Mouse (Mus musculus) telencephalon, adult 2 months (tissue): ENCODE results near the gene Dner.
A peak's percentile ranks its signal among the peaks of the same experiment; 100 is the strongest.

Source experiments
- DNase-seq: peaks from one replicate; pipeline ENCODE4 v3.0.0-alpha.2; 2011; ENCODE audit warnings: low read depth, low spot score

Gene Dner

DNA sequence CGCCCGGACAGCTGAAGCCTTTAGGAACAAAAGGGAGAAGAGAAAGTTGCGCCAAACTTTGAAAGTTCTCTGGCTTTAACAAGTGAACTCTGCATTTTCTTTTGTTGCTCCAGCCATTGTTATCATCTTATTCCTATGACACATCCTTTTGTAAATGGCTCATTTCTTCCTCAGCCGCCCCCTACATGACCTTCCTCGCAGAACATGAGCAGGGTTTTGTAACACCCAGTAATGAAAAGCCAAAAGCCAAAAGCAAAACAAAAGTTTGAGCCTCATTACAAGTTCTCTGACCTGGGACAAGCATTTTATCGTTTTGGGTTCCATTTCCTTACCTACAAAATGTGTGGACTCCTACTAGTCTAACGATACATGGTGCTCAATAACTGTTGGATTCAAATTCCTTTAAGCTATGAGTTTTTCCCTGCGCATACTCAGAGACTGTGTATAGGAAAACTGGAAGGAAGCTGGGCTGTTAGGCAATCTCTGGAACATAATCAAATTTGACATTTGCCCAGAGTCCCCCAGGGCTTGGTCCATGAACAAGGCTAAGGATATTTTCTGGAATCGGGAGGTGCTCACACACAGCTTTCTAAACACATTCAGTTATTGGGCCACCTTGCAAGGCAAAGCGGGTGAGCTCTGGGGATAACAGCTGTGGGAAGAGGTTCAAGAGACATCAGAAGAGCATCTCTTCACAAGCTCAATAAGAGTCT, 246.3 kb downstream of the Dner start:
- DNase-seq = no peak

DNA sequence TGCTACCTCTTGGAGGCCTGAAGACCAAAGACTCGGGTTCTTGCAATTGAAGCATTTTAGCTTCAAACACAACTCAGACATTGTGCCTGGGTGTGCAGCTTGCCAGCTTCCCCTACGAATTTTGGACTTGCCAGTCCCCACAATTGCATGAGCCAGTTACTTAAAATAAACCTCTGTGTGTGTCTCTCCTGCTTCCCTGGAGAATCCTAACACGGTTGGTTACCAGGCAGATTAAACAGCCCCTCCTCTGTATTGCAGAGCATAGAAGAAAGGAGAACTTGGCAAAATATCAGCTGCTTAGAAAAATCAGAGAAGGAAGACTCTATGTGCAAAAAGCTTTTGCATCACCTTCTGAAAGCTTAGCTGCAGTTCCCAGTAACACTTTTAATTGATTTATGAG, 252.4 kb downstream of the Dner start:
- DNase-seq = peak; percentile 75

DNA sequence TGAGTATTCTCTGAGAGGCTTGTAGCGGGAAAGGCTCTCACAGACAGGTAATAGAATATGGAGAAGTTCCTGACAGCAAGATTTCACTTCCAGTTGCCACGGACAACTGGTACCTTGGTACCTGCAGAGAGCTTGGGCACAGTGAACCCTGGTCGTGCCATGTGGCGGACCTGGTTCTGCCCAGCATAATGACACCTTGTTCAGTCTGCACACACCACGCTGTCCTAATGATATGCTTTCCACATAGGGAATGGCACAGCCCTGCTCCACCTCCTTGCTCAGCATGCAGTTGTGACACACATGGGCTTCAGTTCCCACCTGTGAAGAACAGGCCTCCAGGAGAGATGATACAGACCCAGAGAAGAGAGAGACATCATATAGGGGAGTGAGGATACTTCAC, 253.0 kb downstream of the Dner start:
- no peak for DNase-seq

DNA sequence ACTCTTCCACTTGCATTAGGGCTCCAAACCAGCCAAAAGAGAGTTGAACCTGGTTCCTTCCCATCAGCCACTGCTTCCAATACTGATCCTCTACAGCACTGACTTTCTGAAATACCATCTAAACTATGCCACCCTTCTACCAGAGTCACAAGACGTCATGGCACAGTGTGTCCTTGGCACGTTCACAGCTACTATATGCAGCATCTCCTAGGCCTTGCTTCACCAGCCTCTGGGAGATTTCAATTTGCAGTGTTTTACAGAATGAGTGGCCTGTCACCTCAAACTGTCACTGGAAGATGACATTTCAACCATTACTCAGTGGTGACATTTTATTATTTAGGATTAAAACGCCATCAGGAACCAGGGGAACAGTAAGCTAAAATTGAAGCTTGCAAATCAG, 254.6 kb downstream of the Dner start:
- no peak for DNase-seq

DNA sequence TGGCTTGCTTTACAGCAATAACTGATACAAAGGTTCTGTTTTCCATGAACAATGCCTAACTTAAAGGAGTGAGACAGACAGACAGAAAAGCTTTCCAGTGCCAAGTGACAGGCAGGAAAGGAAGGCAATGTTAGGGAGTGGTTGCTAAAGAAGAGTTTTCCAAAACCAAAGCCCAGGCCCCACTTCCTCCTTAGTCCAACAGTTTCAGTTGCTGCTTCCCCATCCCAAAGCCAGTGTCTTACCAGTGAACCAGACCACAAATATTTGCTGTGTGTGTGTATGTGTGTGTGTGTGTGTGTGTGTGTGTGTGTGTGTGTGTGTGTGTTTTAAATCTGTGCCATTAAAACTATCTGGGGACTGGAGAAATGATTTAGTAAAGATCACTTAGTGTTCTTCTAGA, 258.5 kb downstream of the Dner start:
- DNase-seq = no peak

DNA sequence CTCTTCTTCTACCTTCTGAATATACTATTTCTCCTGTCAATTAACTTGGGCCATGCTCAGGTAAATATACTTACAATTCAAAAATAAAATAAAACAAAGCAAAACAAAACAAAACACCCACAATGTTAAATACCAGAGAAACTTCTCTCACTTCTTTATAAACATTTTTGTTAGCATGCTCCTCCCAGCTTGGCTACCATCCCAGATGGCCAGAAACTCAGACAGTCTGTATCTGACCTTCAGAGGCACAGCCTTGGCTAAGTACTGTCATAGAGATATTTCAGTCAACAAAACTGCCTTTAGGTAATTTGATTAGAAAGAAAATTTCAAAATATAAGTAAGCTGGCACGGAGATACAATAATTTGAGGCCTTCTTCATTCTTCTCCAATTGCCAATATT, 259.7 kb downstream of the Dner start:
- DNase-seq = no peak

DNA sequence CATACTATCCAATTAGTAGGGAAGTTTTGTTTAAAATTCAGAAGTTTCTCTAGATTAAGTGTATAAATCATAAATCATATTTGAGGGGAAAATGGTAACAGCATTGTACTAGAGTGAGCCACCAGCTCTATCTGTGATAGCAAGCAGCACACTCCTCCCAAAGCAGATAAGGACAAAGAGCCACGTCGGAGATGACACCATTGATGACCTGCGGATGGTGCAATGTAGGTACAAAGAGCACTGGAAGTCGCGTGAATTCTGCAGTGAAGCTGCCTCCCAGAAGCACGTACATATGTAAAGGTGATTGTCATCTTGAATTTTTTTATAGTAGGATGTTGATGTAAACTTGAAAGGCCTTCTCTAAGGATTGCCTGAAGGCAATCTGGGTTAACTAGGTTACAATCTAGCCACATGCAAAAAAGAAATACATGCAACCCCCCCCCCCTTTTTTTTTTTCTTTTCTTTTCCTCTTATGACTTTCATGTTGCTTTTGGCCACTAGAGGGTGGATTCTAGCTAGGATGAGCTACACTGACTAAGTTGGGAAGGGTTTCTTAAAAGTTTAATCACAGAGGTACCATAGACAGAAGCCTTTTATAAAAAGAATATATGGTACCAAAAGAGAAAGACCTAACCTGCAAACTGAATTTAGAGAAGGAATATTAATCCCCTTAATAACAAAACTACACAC, 262.6 kb downstream of the Dner start:
- DNase-seq = no peak

DNA sequence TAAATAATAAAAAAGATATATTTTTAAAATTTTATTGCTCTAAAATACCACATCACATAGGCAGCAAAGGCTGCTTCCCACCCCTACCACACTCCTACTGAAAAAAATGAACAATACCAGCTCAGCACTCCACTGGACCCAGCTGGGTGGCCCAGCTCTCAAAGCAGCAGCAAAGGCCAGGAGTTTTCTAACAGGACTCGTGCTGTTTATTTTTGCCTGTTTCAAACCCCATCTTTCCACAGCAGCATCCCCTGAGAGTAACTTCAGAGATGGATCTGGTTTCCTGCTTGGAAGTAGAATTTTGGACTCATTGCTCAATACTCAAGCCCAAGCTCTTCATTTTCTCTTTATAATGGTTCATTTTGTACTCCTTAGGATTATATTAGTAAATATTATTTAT, 263.7 kb downstream of the Dner start:
- no peak for DNase-seq

DNA sequence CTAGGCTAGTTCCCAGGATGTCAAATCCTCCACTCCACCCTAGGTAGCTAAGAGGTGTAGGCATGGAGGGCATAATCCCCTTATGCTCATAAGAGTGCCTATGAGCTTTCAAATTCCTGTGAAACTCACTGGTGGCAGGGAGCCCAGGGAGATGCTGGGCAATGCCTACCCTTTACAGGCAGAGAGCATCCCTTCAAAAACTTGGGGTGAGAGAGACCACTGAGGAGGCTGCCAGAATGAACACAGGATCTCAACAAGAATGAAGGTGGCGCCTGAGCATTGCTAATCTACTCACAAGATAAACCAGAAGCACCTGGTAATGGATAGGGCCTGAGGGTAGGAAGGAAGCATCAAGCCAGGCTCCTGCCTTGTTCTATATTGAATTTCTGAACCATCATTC, 267.7 kb downstream of the Dner start:
- no peak for DNase-seq

DNA sequence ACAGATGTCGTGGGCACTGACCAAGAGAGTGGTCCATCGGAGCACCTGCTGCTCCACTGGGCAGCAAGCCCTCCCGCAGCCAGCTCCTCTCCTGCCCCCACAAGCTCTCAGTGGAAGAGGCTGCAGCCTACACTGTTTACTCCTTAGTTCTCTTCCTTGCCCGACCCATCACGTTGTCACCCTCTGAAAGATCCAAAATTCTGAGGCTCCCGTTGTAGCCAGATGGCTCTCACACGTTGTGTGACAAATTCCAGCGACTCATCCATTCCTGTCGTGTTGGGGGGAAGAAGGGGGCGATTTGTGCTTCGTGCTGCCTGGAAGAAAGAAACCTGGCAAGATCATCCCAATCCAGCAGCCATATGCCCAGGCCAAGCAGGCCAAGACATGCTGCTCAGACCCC, 268.3 kb downstream of the Dner start:
- DNase-seq = peak; percentile 89

DNA sequence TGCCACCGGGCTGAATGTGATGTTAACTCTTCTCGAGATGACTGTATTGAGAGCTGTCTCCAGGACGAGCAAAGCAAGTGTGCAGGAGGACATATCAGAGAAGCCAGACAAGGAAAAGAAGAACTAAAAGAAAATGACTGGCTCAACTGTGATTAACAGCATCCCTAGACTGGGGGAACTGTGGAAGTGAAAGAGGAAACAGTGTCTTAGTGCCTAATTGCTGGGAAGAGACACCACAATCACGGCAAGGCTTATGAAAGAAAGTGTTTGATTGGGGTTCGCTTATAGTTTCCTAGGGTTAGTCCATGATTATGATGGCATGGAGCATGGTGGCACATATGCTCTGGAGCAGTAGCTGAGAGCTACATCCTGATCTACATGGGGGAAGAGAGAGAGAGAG, 269.3 kb downstream of the Dner start:
- no peak for DNase-seq

DNA sequence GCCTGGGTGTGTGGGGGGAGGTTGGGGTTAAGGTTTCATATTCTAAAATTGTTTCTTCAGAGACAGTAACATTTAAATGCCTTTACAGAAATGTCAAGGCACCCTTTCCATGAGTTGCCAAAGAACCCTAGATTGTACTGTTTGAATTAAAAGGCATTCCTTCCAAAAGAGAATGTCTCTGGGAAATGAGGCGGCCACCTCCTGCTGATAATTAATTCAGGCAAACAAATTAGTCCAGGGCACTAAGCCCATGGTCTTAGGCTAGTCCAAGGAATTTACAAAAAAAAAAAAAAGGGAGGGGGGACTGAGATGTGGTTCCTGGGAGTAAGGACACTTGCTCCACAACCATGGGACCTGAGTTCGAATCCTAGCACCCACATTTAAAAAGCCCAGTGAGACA, 273.1 kb downstream of the Dner start:
- no peak for DNase-seq

DNA sequence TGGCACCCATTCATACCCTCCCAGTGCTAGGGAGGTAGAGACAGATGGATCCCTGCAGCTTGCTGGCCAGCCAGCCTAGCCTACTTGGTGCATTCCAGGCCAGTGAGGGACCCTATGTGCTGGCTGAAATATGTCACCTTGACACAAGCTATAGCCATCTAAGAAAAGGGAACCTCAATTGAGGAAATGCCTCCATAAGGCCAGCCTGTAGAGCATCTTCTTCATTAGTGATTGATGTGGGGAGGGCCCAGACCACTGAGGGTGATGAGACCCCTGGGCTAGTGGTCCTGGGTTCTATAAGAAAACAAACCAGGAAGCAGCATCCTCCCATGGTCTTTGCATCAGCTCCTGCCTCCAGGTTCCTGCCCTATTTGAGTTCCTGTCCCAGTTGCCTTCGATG, 274.2 kb downstream of the Dner start:
- no peak for DNase-seq

DNA sequence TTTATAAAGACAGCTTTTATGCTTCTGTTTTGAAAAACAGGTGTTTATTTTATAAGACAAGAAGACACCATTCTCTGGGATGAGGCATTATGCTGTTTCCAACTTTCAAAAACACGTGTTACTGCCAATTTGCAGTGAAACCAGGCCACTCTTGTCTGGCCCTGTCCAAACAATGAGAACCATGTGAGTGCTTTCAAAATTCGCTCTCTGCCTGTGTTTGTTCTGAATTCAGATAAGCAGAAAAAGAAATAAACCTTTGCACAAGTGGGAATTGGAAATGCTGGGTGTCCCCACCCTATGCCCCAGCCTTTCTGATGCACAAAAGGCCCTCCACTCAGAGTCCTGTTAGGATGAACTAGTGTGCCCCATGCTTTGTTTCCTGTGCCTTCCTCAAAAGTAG, 276.6 kb downstream of the Dner start:
- DNase-seq = no peak

DNA sequence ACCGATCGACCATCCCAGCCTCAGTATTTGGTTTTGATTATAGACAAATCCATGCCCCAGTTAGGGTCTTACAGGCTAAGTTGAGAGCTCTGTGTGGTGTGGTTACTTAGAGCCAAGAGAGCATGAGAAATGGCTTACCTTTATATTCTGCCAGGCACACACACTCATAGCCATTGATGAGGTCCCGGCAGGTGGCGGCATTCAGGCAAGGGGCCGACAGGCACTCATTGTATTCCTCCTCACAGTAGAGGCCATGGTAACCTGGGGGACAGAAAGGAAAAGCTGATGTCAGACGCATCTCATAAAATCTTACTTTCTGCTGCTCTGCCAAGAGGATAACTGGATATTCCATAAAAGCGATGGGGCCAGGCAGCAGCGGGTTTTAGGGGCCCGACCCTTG, 277.5 kb downstream of the Dner start:
- DNase-seq = no peak

DNA sequence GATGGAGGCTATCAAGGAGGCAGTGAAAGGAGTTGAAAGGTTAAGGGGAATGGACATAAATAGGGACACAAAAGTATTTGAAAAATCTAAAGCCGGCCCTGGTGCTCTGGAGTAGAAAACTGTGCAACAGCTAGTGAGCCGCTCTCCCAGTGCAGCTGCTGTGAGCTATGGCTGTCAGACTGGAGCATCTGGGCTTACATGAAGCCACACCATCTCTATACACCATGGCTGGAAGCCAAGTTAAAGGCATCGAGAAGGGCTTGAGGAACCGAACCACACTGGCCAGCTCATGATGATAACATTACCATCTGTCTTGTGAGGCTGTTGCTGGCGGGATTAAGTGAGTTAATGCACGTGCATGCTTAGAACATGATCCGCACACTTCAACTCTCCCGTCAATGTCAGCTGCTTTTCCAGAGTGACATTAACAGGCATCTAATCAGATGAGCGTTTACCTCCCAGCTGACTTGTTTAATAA, 278.2 kb downstream of the Dner start:
- DNase-seq = no peak

DNA sequence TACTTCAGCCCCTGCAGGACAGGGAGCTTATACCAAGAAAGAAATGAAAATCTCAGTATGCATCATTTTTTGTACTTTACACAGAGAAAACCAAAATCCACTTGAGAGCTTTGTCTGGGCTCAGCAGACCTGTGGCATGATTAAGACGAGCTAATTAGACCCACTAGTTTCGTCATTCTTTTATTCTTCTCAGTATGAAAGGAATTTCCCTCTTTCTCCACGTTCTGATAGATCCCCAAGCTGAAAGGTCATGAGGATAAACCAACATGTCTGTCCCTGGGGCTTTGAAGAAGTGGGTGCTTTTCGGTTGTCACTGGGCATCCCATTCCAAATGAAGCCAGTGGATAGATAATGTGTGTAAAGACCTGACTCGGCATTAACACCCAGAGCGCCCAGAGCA, 278.7 kb downstream of the Dner start:
- no peak for DNase-seq

DNA sequence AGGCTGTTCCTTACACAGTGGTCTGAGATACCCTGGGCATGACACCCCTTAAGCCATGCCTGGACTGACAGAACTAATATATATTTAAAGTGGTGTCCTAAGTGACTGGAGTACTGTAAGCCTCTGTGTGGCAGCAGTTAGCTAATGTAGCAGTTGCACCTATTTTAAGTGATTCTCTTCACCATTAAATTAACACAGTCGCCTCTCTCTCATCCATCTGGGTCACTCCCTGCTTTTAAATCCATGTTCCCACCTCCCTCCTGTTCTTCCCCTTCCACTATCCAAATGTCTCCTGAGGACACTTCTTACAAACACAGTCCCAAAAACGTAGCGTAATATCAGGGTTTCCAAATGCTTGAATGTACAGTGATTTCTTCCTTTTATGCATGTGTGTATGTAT, 281.6 kb downstream of the Dner start:
- no peak for DNase-seq

DNA sequence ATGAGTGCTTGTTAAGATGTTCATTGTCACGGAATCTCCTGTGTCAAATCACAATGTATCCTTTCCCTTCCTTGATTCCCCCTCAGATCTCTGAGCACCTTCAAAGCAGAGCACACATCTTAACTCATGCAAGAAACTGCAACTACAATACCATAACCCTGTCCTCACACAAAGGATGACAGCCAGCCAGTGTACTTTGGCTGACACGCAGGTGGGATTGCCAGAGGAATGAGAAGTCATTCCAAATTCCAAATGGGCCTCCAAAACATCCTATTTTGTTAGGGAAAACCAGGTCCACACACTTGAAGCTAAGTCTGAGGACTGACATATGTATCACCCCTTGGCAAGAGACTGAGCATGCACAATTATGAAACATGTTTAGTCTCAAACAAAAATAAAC, 286.5 kb downstream of the Dner start:
- DNase-seq = no peak

DNA sequence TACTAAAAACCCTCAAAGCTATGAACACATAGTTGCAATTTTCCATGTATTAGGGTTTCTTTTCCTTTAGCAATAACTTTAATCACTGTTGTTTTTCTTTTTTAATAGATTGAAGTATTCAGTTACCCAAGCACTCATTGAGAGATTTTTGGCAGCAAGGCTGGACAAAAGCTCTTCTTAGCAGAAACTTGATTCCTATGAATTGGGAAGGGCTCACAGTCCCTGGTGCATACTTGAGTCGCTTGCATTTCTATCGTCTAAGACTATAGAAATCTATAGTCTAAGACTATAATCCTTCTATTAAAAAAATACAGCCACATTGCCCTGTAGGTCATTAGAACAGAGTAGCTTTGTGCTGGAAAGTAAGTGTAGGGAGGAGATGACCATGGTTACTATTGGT, 287.1 kb downstream of the Dner start:
- no peak for DNase-seq

DNA sequence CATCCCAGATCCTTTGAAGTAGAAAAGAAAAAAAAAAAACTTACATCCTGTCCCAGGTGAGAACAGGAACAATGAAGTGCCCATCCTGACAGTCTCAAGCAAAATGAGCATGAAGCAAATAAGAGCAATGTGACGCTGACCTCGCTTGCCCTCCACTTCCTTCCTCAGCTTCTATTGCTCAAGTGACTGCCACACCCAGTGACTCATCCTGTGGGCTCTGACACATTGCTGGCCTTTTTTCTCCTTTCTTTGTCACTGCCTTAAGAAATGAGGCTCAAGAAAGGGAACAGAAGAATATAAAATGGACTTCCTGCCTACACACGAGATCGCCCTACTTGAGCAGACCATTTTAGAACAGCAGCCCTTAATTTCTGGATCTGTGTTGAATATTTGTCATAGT, 289.1 kb downstream of the Dner start:
- no peak for DNase-seq

DNA sequence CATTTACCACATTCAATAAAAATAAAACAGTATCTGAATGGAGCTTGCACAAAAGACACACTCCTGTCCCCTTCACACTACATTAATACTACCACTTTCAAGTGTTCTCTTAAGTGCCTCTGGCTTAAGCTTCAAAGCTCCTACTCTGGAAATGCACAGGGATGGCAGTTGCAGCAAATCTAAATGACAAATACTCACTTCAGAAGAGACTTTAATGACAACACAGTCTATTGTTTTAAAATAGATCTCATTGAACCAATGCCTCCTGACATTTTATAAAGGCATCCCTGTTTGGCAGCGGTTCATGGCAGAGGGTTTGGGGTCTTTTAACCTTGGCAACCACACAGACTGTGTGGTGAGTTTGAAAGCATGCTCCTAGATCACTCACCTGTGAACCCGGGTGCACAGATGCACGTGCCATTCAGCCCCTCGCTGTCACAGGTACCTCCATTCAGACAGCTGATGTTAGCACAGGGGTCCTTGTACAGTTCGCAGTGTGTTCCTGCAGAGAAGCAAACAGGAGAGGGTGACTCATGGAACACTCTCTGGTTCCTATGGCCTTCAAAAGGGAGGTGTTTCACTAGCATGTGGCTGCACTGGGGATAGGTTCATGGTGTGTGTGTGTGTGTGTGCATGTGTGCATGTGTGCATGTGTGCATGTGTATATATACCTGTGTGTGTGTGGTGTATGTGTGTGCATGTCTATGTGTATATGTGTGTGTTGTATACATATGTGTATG, 290.3 kb downstream of the Dner start:
- no peak for DNase-seq

DNA sequence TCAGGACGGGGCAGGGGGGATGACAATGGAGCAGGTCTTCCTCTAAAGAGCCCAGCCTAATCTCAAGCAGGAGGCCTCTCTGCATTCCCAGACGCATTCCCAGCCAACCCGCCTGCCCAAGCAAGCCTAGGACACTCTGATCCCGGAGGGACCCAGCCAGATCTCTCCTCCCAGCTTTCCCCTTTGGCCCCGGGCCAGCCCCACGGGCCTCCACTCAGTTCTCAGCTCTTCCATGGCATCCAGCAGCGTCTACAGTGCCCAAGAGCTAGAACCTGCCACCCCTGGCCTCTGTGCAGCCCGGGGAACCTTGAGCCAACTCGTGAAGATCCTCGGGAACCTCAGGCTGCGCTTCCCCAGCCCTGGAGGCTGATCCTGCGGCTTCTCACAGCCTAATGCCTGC, 291.1 kb downstream of the Dner start:
- no peak for DNase-seq
